Mouse (Mus musculus) yolk sac, embryonic 10.5 days (tissue): ENCODE measurements around the gene Pms1.
"Not testable (repeated sequence)": the region's sequence is repeated elsewhere in the genome, so short reads cannot be mapped to it uniquely, and the experiment has no call there.

Source experiments
- DNase-seq: peaks from one replicate; pipeline ENCODE4 v3.0.0-alpha.2; 2017; ENCODE audit warnings: low spot score

Gene Pms1

DNA sequence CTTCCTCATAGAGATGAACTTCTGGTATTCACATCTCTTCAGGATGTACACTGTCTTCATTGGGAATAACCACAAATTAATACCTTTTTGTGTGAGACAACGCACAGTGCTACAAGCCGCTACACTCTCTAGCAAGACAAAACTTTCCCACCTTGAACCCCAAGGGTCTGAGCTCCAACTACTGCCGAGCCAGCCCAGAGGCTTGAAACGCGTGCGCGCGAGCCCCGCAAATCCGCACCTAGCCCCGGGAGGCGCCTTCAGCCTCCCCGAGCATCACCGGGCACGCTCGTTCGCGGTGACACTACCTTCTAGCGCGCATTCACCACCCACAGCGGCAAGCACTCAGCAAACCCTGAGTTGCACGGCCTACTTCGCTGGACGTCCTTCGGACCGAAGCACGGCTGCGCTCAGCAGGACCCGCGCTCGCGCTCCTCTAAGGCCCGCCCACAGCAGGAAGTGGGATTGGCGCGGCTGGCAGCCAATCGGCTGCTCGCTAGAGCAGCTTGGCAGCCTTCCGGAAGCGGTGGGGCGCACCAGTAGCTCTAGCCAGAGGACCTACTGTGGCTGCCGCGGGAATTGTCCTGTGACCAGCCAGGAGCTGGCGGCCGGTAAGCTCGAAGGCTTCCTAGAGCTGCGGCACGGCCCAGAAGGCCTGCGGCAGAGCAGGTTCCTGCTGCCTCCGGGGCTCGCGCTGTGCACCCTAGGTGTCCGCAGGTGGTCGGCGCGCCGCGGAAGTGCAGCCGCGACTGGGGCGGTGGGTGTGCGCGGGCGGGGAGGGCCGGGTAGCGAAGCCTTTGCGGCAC lies at the start of gene Pms1, which contains the start of the genes Ormdl1 and Gm28778:
Gene Pms1 (minus strand): TSS at position 438 of the 803 bp plus-strand sequence.
Gene Ormdl1 (plus strand): TSS at position 515 of the 803 bp plus-strand sequence.
Gene Gm28778 (plus strand): TSS at position 531 of the 803 bp plus-strand sequence.
- DNase-seq, result peak; percentile 92

DNA sequence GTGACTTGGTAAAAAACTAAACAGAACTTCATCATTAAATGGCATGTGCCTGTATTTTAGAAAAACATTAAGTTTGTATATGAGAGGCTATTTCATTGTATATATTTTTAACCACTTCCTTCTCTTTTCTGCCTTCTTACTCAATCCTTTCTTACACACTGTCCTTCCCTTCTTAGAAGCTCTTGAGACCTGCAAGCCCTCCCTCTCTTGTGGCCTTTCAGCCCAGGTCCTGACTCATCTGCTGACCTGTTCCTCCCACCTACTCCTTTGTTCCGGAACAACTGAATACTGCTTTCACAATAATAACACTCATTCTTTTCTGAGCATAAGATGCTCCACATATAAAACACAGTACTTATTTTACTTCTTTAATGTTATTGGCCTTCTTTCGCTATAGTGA lies 44.3 kb upstream of the Pms1 start:
- DNase-seq, result no peak

DNA sequence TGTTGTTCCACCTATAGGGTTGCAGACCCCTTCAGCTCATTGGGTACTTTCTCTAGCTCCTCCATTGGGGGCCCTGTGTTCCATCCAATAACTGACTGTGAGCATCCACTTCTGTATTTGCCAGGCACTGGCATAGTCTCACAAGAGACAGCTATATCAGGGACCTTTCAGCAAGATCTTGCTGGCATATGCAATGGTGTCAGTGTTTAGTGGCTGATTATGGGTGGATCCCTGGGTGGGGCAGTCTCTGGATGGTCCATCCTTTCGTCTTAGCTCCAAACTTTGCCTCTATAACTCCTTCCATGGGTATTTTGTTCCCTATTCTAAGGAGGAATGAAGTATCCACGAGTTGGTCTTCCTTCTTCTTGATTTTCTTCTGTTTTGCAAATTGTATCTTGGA lies 40.6 kb upstream of the Pms1 start:
- DNase-seq, result not testable (repeated sequence)

DNA sequence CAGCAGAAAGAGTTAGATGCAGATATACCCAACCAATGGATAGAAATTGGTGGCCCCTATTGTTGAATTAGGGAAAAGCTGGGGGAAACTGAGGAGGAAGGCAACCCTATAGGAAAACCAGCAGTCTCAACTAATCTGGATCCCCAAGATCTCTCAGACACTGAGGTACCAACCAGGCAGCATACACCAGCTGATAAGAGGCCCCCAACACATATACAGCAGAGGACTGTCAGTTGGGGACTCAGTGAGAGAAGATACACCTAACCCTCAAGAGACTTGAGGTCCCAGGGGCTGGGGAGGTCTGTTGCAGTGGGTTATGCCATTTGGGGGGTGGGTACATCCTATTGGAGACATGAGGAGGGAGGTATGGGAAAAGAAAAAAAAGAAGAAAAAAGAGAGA lies 38.6 kb upstream of the Pms1 start:
- DNase-seq, result no peak

DNA sequence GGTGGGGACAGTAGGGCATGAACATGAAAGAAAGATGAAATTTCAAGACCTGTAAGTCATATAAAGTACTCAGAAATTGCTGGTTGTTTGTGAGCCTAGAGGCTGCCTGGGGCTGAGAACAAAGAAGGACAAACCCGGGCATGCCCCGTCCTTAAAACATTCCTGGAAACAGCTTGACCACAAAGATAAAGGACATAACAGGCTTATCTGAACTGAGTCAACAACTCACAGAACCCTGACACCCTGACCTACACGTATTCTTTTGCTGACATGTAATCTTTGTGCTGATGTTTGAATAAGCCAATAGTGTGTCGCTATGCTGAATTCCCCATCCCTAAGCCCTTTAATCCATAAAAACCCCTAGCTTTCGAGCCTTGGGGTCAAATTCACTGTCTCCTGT lies 36.7 kb upstream of the Pms1 start:
- not testable (repeated sequence) for DNase-seq

DNA sequence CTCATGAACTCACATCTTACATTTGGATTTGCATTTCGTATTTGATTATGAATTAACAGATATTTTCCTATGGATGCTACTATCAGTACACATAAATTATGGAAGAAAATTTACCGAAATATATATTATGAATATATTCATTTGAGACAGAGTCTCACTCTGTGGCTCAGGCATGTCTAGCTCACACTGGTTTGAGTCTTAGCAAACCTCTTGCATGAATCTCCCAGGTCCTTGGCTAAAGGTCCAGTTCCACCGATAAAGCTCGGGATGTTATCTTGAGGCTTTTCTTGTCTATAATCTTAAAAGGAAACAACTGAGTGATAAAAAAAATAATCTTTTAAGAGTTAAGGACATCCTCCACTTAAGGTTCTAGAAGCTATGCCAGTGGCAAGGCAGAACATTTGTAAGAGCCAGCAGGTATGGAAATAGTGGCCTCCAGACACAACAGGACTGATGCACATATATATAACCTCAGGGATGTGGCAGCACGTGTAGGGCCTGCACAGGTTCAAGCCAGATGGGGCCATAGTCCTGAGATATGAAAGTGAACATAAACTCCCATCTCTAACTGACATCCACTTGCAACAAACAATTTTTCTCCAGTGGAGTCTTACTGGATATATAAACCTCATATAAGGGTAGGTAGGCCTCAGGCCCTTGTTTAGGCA lies 28.1 kb upstream of the Pms1 start:
- DNase-seq, result no peak

DNA sequence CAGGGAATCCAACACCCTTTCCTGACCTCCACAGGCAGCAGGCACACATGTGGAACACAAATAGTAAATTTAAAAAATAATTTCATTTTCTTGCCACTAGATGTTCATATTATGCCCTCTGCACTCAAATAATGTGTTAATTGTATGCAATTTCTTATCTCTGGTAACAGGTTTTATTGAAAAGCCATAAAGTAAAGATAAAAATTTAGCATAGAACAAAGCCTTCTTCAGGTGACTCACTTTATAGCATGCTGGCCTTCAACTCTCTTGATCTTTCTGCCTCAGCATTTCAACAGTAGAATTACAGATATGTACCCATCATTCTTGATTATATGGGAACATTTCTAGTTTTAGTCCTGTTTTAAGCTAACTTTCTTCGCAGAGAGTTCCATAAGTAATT lies 27.5 kb upstream of the Pms1 start:
- no peak for DNase-seq

DNA sequence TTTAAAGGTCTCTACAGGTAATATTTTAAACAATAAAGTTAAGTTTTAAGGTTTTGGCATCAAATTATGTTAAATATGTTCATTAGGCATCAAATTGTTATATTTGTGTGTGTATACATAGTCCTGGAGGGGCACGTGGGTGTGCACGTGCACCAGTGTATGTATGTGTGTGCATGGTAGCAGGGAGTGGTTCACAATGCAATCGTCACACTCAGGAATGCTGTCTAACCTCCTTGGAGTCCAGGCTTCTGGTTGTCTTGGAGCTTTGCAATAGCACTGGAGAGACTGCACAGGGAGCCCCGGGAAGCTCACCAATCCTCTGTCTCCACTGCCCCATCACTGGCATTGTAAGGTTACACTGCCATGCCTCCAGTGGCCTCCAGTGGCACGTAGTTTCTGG lies 26.4 kb upstream of the Pms1 start:
- DNase-seq, result no peak

DNA sequence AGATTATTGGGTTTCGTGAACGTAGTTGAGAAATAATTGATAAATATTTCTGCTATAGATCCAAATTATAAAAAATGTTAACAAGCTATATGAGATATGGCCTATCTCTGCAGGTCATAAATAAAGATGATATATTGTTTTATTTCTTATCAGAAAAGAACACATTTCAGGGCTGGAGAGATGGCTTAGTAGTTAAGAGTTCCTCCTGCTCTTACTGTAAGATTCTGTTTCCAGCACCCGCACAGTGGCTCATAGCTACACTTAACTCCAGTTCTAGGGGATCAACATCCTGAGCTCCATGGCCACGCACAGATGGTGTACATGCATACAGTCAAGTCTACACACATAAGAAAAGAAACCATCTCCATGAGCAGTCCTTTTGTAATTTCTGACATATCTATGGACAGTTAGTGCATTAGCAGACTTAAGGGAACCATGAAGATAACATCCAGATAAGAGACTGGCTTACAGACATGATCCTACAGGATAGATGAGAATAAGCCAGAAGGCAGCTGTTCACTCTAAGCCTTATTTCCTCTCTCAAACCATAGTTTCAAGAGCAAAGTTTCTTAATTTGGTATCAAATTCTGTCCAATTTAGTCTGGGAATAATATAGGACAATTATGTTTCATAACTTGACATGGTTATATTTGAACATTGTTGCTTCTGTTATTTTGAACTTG lies 25.0 kb upstream of the Pms1 start:
- DNase-seq, result no peak

DNA sequence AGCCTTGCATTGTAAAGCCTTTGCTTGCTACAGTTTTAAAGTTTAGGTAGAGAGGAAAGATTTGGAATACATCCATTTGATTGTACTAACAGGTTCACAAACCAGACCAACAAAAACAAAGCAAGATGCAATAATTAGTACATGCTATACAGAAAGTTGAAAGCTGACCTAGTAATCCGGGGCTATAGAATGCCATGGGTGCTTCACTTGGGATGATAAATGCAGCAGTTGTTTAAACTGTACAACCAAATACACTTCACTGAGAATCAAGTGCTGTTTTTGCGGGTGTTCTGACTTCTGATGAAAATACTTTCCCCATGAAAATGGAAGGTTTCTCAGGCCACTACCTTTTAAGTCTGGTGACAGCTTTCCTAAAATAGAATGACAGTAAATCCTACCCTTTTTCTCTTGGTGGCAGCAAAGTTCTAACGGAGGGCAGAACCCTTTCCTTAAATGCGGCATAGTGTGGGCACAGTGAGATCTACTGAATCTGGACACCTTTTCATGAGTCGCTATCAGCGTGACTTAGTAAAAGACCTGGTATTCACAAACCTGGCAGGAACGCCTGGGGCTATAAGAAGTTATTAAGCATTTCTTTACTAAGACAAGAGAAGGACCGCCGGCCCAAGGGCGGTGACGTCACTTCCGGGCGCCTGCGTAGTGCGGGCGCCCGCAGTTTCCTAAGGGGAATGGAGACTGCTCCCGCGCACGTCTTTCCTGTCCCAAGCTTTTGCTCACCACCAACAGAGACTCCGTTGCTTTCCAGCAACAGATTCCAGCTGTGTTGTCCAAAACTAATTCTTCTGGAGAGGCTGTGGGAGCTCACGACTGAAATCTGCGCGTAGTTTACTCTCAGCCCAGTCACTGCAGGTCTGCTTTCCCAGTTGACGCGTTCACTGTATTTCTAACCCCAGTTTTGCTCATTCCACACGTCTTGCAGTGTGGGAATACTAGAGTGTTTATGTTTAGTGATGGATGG lies 16.5 kb upstream of the Pms1 start, which contains the start of gene Osgepl1:
Gene Osgepl1 (plus strand): TSS at position 636 of the 979 bp plus-strand sequence.
- DNase-seq, result peak; percentile 84

DNA sequence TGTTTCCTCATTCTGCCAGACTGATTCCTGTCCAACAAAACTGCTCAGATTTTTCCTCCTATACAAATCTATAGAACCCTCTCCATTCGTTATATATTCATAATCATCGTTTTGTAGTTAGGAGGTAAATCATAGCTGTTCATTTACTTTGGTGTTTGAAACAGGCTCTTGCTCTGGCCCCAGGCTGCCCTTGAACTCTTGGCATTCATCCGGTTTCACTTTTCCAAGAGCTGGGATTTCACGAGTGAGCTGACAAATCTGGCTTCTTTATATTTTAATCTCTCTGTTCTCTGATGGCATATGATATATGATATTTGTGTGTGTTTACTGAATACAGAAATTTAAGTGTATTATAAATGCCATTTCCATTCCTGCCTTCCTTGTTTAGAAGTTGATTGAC lies 3.7 kb upstream of the Pms1 start:
- DNase-seq, result no peak

DNA sequence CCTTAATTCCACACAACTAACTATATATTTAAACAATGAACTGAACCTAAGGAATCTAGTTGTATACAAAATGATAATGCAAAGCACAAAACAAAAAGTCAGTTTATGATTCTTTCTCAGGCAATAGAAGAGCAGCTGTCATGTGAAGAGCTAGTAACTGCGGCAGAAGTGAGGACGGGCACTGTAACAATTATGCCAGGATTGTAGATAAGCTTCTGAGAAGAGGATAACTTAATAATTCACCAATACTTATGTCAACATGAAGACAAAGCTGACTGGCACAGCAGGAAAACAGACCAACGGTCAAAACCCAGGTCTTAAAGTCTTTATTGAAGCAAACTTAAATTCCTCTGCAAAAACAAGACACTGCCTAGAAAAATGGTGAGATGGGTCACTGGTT lies 5.6 kb downstream of the Pms1 start:
- DNase-seq, result no peak

DNA sequence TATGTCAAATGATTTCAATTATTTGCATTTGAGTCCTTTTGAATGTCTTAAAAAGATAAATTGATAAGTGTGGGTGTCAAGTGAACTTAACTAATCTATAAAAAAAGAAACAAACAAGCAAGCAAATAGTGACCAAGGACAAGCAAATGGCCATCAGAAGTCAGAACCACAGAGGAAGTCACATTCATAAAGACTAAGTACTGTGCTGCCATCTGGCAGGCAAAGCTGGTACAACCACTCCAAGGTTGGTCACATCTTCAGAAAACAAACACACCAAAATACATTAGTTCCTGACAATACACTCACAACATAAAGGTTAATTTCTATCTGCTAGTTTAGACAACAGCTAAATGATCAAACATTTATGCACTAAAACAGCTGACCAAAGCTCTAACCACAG lies 24.2 kb downstream of the Pms1 start:
- DNase-seq, result no peak

DNA sequence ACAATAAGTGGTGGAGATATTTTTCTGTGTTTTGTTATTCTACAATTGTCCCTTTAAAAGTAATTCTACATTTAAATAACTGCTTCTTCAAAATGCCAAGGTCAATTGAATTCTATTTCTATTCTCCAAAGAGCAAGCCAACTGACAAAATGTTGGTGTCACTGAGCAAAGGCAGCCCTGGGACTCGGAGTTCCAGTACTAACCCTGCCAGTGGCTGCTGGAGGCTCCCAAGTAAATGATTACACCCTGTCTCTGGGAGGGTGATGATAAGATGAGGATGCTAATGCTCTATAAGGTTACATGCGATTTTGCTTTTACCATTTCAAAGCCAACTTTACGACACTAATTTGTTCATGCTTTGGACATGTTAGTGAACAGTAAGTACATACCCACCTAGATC lies 26.9 kb downstream of the Pms1 start:
- no peak for DNase-seq

DNA sequence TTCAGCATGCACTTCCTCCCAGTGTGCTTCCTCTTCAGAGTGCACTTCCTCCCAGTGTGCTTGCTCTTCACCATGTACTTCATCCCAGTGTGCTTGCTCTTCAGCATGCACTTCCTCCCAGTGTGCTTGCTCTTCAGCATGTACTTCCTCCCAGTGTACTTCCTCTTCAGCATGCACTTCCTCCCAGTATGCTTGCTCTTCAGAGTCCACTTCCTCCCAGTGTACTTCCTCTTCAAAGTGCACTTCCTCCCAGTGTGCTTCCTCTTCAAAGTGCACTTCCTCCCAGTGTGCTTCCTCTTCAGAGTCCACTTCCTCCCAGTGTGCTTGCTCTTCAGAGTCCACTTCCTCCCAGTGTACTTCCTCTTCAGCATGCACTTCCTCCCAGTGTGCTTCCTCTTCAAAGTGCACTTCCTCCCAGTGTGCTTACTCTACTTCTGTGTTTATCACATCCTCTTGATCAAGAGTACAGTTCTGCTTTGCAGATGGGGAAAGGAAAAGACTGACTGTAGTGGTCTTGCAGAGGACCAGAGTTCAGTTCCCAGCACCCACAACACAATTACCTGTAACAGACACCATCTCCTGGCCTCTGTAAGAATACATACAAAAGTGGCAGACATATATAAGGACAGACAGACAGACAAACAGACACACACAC lies 31.7 kb downstream of the Pms1 start:
- DNase-seq, result not testable (repeated sequence)

DNA sequence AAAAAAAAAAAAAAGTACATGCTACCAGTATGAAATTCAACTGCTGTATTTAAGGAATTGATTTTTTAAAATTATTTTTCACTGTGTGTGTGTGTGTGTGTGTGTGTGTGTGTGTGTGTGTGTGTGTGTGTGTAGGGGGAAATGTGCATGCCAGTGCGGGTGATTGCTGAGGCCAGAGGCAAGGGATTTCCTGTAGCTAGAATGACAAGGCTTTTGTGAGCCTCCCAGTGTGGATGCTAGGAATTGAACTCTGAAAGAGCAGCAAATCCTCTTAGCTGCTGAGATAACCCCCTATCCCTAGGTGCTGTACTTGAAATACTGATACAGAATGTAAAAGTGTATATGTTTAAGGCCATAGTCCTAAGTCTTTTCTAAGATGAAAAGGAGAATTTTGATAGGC lies 70.8 kb downstream of the Pms1 start:
- no peak for DNase-seq

DNA sequence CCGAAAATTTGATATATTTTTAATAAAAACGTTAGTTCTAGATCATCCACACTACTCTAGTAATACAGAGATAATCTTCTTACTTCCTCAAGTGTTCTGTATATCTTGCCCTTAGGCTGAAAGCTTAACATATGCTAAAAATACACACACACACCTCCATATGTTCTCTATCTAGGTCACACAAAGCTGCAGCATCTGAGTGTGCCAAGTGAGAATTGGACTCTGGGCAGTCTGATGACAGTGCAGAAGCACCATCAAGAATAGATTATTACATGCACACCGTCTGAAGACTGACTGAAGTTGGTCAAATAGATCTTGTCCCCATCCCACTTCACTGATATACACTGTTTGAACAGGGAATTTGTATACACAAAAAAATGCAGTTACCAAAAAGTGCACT lies 71.2 kb downstream of the Pms1 start:
- DNase-seq, result no peak

DNA sequence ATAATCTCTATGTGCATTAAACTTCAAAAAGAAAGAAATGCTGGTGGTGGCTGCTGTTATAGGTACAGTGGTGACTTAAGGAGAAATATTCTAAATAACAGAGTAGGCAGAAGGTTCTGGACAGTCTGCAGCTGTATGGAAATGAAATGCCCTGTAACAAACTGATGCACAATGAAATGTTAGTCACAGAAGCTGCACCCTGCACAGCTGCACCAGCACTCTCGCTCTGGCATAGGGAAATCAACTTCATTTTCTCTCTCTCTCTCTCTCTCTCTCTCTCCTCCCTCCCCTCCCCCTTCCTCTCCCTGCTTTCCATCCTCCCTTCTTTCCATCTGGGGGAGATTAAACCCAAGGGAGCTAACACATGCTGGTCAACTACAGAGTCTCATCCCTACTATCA lies 72.0 kb downstream of the Pms1 start:
- no peak for DNase-seq

DNA sequence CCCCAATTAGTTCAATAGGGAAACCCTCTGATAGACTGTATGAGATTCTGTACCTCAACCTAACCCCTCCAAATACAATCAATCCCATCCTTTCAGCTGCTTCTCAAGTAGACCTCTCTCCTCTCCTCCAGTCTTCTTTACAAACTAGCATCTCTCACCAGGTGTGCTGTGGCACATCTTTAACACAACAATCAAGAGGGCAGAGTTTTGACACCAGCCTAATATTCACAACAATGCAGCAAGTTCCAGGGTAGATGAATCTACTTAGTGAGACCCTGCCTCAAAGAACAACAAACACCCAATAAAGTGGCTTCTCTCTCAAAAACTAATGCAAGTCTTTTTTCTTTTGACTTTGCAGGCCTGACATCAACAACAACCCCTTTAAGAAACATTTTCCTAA lies 86.7 kb downstream of the Pms1 start:
- no peak for DNase-seq

DNA sequence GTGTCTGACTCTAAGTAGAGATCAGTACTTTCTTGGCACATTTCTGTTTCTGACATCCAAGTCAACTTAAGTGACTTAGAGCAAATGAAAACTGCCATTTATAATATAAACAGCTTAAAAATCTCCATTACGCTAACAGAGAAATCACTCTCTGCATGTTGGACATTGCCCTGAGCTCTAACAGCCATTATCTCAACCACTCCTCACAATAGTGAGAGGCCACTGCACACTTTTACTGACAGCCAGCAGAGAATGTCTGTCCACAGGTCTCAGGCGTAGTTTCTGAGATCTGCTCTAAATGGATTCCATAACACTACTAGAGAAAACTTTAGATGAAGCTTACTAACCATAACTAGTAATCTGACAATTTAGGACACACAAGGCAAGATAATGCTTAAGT lies 92.9 kb downstream of the Pms1 start:
- DNase-seq, result no peak

DNA sequence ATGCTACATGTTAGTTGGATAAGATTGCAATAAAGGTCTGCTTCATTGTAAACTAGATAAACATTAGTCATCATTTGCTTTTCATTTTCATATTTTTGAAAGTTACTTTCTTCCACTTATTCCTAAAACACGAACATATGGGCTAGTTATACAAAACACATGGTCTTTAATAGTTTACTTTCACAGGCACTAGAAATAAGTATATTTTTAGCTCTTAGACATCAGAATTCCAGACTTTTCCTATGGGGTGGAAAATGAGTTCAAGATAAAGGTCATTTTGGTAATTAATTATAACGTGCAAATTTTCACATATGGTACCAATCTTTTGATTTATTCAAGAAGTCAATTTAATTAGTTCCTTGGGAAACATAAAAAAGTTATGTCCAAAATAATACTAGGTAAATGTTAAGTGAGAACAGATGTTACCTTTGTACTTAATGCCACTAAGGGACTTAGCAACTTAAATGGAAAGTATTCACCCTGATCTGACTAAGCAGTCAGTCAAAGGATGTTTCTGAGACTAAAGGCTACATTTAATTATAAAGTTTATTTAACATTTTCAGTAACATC lies 95.1 kb downstream of the Pms1 start:
- DNase-seq, result no peak
